Mouse (Mus musculus) naive thymus-derived CD4-positive, alpha-beta T cell, adult 5 months (primary cell): ENCODE measurements around the gene Rps6kl1. TPM values are rescaled to one million over a fixed set of nuclear protein-coding genes. Genes with fewer than 3 reads are reported as not detected.

Experiments
- polyA plus RNA-seq: library from polyadenylated mRNA; unstranded; fragments of 100-300 nt; shearing (Covaris generic); gene quantifications from one replicate; pipeline ENCODE4 v1.2.1, GENCODE M21; 2017

Gene Rps6kl1
- 2.2 TPM for polyA plus RNA-seq

GRCm38 (mm10) chr12:85151002-85151774 lies at the start of gene Rps6kl1:
Gene Rps6kl1, minus strand, starts transcription at chr12:85151264.

DNA sequence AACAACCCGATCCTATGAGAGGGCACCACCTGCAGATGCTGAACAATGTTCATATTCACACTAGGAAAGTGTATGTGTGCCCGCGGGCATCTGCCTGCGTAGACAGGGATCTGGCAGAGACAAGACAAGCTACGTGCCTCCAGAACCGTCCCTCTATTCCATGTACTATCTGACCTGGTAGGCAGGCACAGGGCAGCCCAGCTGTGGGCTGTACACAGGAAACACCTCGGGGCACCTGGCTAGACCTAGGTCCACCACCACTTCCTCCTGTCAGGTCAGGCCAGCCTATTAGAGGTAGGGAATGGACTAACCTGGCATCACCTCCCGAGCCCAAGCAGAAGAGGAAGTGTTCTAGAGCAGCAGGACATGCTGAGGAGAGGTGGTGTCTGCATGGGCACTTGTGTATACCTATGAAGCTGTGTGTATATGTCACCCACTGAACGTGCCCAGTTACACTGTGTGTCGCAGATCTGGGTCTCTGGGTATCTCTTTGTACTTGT lies 26.7 kb upstream of the Rps6kl1 start, which contains the start of gene Pgf:
TSS of gene Pgf (minus strand) at position 51 of the 500 bp plus-strand sequence.

DNA sequence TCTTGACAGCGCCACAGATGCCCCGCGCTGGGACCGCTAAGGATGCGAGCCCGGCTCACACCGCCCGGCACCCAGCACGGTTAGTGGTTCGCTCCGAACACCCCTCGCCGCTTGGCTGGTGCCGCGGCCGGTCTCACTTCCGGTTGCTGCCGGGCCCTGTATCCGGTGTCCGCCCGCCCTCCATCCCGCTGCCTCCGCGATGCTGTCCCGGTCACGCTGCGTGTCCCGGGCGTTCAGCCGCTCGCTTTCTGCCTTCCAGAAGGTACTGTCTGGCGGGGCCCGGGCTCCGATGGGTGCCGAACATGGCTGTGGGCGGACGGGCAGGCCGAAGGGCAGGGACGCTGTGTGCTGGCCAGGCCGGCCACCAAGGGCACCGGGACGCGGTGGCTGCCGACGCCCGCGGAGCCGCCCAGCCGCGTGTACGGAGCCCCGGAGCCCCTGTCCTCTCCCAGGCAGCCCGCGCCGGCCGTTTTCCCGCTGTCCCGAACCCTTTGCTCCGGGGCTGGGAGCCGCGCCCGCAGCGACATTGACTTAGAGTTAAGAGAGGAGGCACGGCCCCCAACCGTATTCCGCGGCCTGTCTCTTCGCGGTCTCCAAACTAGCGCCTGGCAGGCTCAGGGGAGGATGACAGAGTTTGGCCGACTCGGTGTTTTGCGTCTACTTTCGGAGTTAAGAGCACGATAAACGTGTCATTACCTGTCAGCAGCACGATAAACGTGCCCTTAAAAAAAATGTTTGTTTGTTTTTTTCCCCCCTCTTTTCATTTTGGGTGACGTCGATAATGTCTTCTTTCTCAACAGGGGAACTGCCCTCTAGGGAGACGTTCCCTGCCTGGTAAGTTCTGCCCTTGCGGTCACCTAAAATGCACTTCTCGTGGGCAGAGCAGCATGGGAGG lies 40.1 kb downstream of the Rps6kl1 start, which contains the start of the genes Prox2 and Dlst:
TSS of gene Prox2 (minus strand) at position 62 of the 895 bp plus-strand sequence.
TSS of gene Dlst (plus strand) at position 136 of the 895 bp plus-strand sequence.

Other genes with a start within 250 kb of the Rps6kl1 start
- gene Fcf1, start 180.4 kb downstream of the Rps6kl1 start, polyA plus RNA-seq, result 108 TPM
- 16.8 TPM for gene Arel1, start 180.4 kb downstream of the Rps6kl1 start, polyA plus RNA-seq
- 36.4 TPM for gene Ylpm1, start 154.9 kb downstream of the Rps6kl1 start, polyA plus RNA-seq
- 3.9 TPM for gene Prox2, start 40.5 kb downstream of the Rps6kl1 start, polyA plus RNA-seq
- 124 TPM for gene Dlst, start 40.4 kb downstream of the Rps6kl1 start, polyA plus RNA-seq
- gene Pgf, start 26.5 kb upstream of the Rps6kl1 start, polyA plus RNA-seq, result not detected
- 92.5 TPM for gene Eif2b2, start 68.2 kb upstream of the Rps6kl1 start, polyA plus RNA-seq
- 6.7 TPM for gene Mlh3, start 119.3 kb upstream of the Rps6kl1 start, polyA plus RNA-seq
- gene Acyp1, start 137.2 kb upstream of the Rps6kl1 start, polyA plus RNA-seq, result 32.5 TPM
- 0.25 TPM for gene Zc2hc1c, start 137.3 kb upstream of the Rps6kl1 start, polyA plus RNA-seq
- gene Nek9, start 188.1 kb upstream of the Rps6kl1 start, polyA plus RNA-seq, result 27.8 TPM
- 239 TPM for gene Tmed10, start 223.6 kb upstream of the Rps6kl1 start, polyA plus RNA-seq